Comparison of ENCODE assay signal across 8 mouse cellular contexts in the genomic region with DNA sequence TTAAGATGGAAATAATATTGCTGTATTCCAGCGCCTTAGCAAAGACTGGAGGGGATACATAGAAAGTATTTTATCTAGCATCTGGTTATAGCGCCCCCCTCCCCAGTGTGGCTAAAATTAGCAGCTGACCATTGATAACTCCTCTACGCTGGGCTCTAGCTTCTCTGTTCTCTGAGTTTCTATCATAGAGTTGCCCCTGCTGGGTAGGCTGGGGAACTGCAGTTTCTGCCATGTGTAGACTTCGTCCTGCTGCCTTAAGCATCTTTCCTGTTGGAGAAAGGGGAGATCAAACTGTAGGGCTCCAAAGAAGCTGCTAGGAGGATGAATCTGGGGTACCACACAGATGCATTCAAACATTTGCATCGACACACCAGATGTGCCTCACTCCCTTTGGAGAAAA.
DNase-seq lines count a peak whose midpoint lies in the region; ATAC-seq and TF ChIP-seq lines count a peak whose summit lies in the region.

No protein-coding gene starts in this region.

- WGBS in forebrain, embryonic 14.5 days, result 46% methylated on average over 5 of the region's 5 CpGs
- WGBS in forebrain, embryonic 10.5 days, result 41% methylated on average over 5 of the region's 5 CpGs

- TF ChIP-seq CTCF in left cerebral cortex, adult 2 months (IDR thresholded peaks at IDR 0.05), result peak; percentile 58
- TF ChIP-seq CTCF in E14TG2a.4 (conservative IDR thresholded peaks at IDR 0.05; ENCODE audit: low read length), result peak; percentile 84

- no peak overlapping the region for H3K9ac ChIP-seq in forebrain, embryonic 14.5 days (ENCODE audit: low read length)

- DNase-seq in forebrain, embryonic 14.5 days (ENCODE audit: low spot score), result peak; percentile 28
- DNase-seq in forebrain, embryonic 10.5 days (ENCODE audit: extremely low spot score, low spot score), result no peak
- no peak for DNase-seq in left cerebral cortex, adult 2 months (ENCODE audit: extremely low spot score in 1 of 2, low spot score in 2 of 2)
- DNase-seq in left cerebral cortex, postnatal 36 days (ENCODE audit: low spot score in 2 of 2), result no peak
- DNase-seq in forelimb bud, embryonic 11.5 days (ENCODE audit: low read depth, low spot score), result peak; percentile 17
- no peak for DNase-seq in urinary bladder, postnatal 36 days (ENCODE audit: low spot score in 2 of 2)

- H3K9me3 ChIP-seq in forebrain, embryonic 14.5 days (replicated peaks; ENCODE audit: control insufficient read depth, low read length), result no peaks in the 10 kb centered on the region
- no peaks in the 10 kb centered on the region for H3K9me3 ChIP-seq in forebrain, embryonic 10.5 days
- no peaks in the 10 kb centered on the region for H3K9me3 ChIP-seq in E14TG2a.4 (ENCODE audit: low read length)

- peaks cover 5% of the 10 kb centered on the region for H3K4me1 ChIP-seq in forebrain, embryonic 14.5 days (ENCODE audit: control insufficient read depth, insufficient read depth, low read length)
- peaks cover 18% of the 10 kb centered on the region for H3K4me1 ChIP-seq in forebrain, embryonic 10.5 days
- 0 out of 2 replicates have a peak, but pooled peaks cover 8% of the 10 kb centered on the region for H3K4me1 ChIP-seq in E14TG2a.4 (replicated peaks; ENCODE audit: low read depth, low read length)

- no peak for ATAC-seq in forebrain, embryonic 14.5 days
- ATAC-seq in CD4-positive, CD25-positive, alpha-beta regulatory T cell, adult 4 months, result no peak

- intact Hi-C loops in left cerebral cortex, adult 2 months (cut with DNase I), result no loop called here
- intact Hi-C loops in left cerebral cortex, postnatal 36 days (cut with DNase I), result no loop called here

- H3K27ac ChIP-seq in forebrain, embryonic 14.5 days (ENCODE audit: low read depth, low read length), result no peak overlapping the region
- H3K27ac ChIP-seq in forebrain, embryonic 10.5 days, result no peak overlapping the region
- H3K27ac ChIP-seq in left cerebral cortex, adult 2 months, result no peak overlapping the region

- no peaks in the 10 kb centered on the region for H3K27me3 ChIP-seq in forebrain, embryonic 14.5 days (replicated peaks; ENCODE audit: control insufficient read depth, insufficient read depth, low read length)
- H3K27me3 ChIP-seq in forebrain, embryonic 10.5 days (ENCODE audit: poor library complexity, severe bottlenecking), result peaks cover 3% of the 10 kb centered on the region; the same call in 1 of the 2 replicates
- H3K27me3 ChIP-seq in E14TG2a.4 (ENCODE audit: insufficient read depth, low read length), result peaks cover 18% of the 10 kb centered on the region

- H3K36me3 ChIP-seq in forebrain, embryonic 14.5 days (ENCODE audit: control insufficient read depth, insufficient read depth, low read length), result no peaks in the 10 kb centered on the region
- H3K36me3 ChIP-seq in forebrain, embryonic 10.5 days (replicated peaks), result no peaks in the 10 kb centered on the region
- H3K36me3 ChIP-seq in E14TG2a.4 (ENCODE audit: insufficient read depth, low read length), result no peaks in the 10 kb centered on the region

- H3K4me3 ChIP-seq in forebrain, embryonic 14.5 days (ENCODE audit: low read depth, low read length), result no peak overlapping the region
- H3K4me3 ChIP-seq in forebrain, embryonic 10.5 days, result no peak overlapping the region
- no peak overlapping the region for H3K4me3 ChIP-seq in left cerebral cortex, adult 2 months
- H3K4me3 ChIP-seq in E14TG2a.4 (replicated peaks; ENCODE audit: low read length), result no peak overlapping the region

- no peak overlapping the region for H3K4me2 ChIP-seq in forebrain, embryonic 14.5 days (ENCODE audit: low read length)

Comparison
In these comparisons a context has a peak if more than half of its experiments do, and no peak if none do; other contexts are left out.
1. DNase-seq: peak in forebrain, embryonic 14.5 days (single experiment) and forelimb bud, embryonic 11.5 days (single experiment); none in forebrain, embryonic 10.5 days (single experiment), left cerebral cortex, adult 2 months (0 of 2), left cerebral cortex, postnatal 36 days (0 of 2) and urinary bladder, postnatal 36 days (0 of 2).